Mouse (Mus musculus) embryonic facial prominence, embryonic 13.5 days (tissue): ENCODE measurements around the gene Spop. TPM values are rescaled to one million over a fixed set of nuclear protein-coding genes. Genes with fewer than 3 reads are reported as not detected.
"Not testable (repeated sequence)": the region's sequence is repeated elsewhere in the genome, so short reads cannot be mapped to it uniquely, and the experiment has no call there.

Experiments
- ATAC-seq: fragments of 200-750 bp; cut with Nextera tagmentation; 2 replicates; pipeline ENCODE4 v1.8.0; 2017; ENCODE audit warnings: low read depth; ENCODE audit not compliant: insufficient number of reproducible peaks, insufficient read depth, low FRiP score, low TSS enrichment
- H3K27ac ChIP-seq: fragments of 300-500 bp; sonication (generic); 2 replicates; pipeline ENCODE4 v1.5.1; 2015; ENCODE audit warnings: moderate library complexity, mild to moderate bottlenecking, inconsistent platforms
- H3K27me3 ChIP-seq: fragments of 300-500 bp; sonication (generic); 2 replicates; pipeline ENCODE4 v1.6.1; 2015; ENCODE audit warnings: mild to moderate bottlenecking, inconsistent platforms
- H3K36me3 ChIP-seq: fragments of 300-500 bp; sonication (generic); 2 replicates; pipeline ENCODE4 v1.6.1; 2015; ENCODE audit warnings: mild to moderate bottlenecking, inconsistent platforms
- H3K4me1 ChIP-seq: fragments of 300-500 bp; sonication (generic); 2 replicates; pipeline ENCODE4 v1.6.1; 2015; ENCODE audit warnings: inconsistent platforms
- H3K4me2 ChIP-seq: fragments of 300-500 bp; sonication (generic); 2 replicates; pipeline ENCODE4 v1.6.1; 2015; ENCODE audit warnings: moderate library complexity, mild to moderate bottlenecking, inconsistent platforms
- H3K4me3 ChIP-seq: fragments of 300-500 bp; sonication (generic); 2 replicates; pipeline ENCODE4 v1.5.1; 2015; ENCODE audit warnings: mild to moderate bottlenecking, inconsistent platforms
- H3K9ac ChIP-seq: fragments of 300-500 bp; sonication (generic); 2 replicates; pipeline ENCODE4 v1.6.1; 2015; ENCODE audit warnings: mild to moderate bottlenecking, inconsistent platforms
- H3K9me3 ChIP-seq: fragments of 300-500 bp; sonication (generic); 2 replicates; pipeline ENCODE4 v1.6.1; 2016; ENCODE audit warnings: inconsistent platforms
- WGBS: fragments of 180-500 bp; shearing (Covaris S2); methylation state at CpG from one replicate; pipeline ENCODE4 v1.1.7; 2015; ENCODE audit warnings: mixed read lengths; 5-methylcytosine and 5-hydroxymethylcytosine counted together
- polyA plus RNA-seq: library from polyadenylated mRNA; unstranded; fragments of >200 nt; fragmentation: Nextera tagmentation; extraction: Ambion mirVana; gene quantifications from 2 replicates; pipeline ENCODE4 v1.2.1, GENCODE M21; 2015

The Spop gene
- polyA plus RNA-seq, 1 experiment from 2014 or later, result 147 TPM

- no peak overlapping the region for H3K27ac ChIP-seq
- H3K27me3 ChIP-seq, result peaks cover 11% of the 10 kb centered on the region; the same call in 1 of the 2 replicates
- H3K4me2 ChIP-seq, result no peak overlapping the region
- H3K9me3 ChIP-seq, result no peaks in the 10 kb centered on the region
- no peaks in the 10 kb centered on the region for H3K36me3 ChIP-seq
- 60% methylated on average over 16 of the region's 16 CpGs for WGBS
- no peak overlapping the region for H3K9ac ChIP-seq
- H3K4me3 ChIP-seq, result no peak overlapping the region
- no peak for ATAC-seq
- H3K4me1 ChIP-seq, result peaks cover 15% of the 10 kb centered on the region
Measured at GRCm38 (mm10) chr11:95403382-95404340, 10.2 kb upstream of the Spop start.

- Histone ChIP-seq H3K4me2 (no peak overlapping the region), H3K4me1 (peaks cover 15% of the 10 kb centered on the region), H3K4me3 (no peak overlapping the region), H3K9ac (no peak overlapping the region), H3K27me3 (no peaks in the 10 kb centered on the region), H3K36me3 (no peaks in the 10 kb centered on the region), H3K27ac (no peak overlapping the region), H3K9me3 (no peaks in the 10 kb centered on the region)
- ATAC-seq, result no peak
- WGBS, result 76% methylated on average over 4 of the region's 4 CpGs
Measured at GRCm38 (mm10) chr11:95405771-95406170, 8.1 kb upstream of the Spop start.

GRCm38 (mm10) chr11:95406398-95406797 lies 7.5 kb upstream of the Spop start:
- 92% methylated on average over 5 of the region's 5 CpGs for WGBS
- ATAC-seq, H3K27me3 ChIP-seq, H3K4me3 ChIP-seq, H3K4me2 ChIP-seq, H3K9ac ChIP-seq, H3K36me3 ChIP-seq, H3K27ac ChIP-seq, H3K9me3 ChIP-seq: not testable (repeated sequence)
- H3K4me1 ChIP-seq, result peaks cover 17% of the 10 kb centered on the region

- no peak for ATAC-seq
- WGBS, result 92% methylated on average over 10 of the region's 10 CpGs
- Histone ChIP-seq H3K9me3 (no peaks in the 10 kb centered on the region), H3K9ac (no peak overlapping the region), H3K27ac (no peak overlapping the region), H3K4me3 (no peak overlapping the region), H3K4me1 (peaks cover 14% of the 10 kb centered on the region), H3K36me3 (no peaks in the 10 kb centered on the region), H3K4me2 (no peak overlapping the region), H3K27me3 (no peaks in the 10 kb centered on the region)
Measured at GRCm38 (mm10) chr11:95409450-95410112, 4.3 kb upstream of the Spop start.

- peak overlapping the region; percentile 28 for H3K4me2 ChIP-seq
Measured at GRCm38 (mm10) chr11:95411453-95412013, 2.3 kb upstream of the Spop start.

GRCm38 (mm10) chr11:95412615-95413014 lies 1.3 kb upstream of the Spop start:
- Histone ChIP-seq H3K4me1 (peaks cover 32% of the 10 kb centered on the region), H3K36me3 (no peaks in the 10 kb centered on the region), H3K27me3 (no peaks in the 10 kb centered on the region), H3K27ac (0 out of 2 replicates have a peak overlapping the region, but pooled peaks have one; percentile 8), H3K9me3 (no peaks in the 10 kb centered on the region), H3K4me2 (no peak overlapping the region), H3K4me3 (no peak overlapping the region), H3K9ac (no peak overlapping the region)
- WGBS, result 78% methylated on average over 3 of the region's 3 CpGs
- no peak for ATAC-seq

More at GRCm38 (mm10) chr11:95411453-95412013, 2.3 kb upstream of the Spop start:
- peak overlapping the region; percentile 64 for H3K27ac ChIP-seq
- no peak overlapping the region for H3K9ac ChIP-seq
- WGBS, result 28% methylated on average over 6 of the region's 6 CpGs
- ATAC-seq, result no peak
- no peak overlapping the region for H3K4me3 ChIP-seq
- peaks cover 27% of the 10 kb centered on the region for H3K4me1 ChIP-seq
- no peaks in the 10 kb centered on the region for H3K27me3 ChIP-seq
- no peaks in the 10 kb centered on the region for H3K9me3 ChIP-seq
- H3K36me3 ChIP-seq, result no peaks in the 10 kb centered on the region

- Histone ChIP-seq H3K4me2 (peak overlapping the region; percentile 70), H3K9ac (peak overlapping the region; percentile 78), H3K27ac (peak overlapping the region; percentile 94), H3K27me3 (no peaks in the 10 kb centered on the region), H3K4me3 (peak overlapping the region; percentile 67), H3K4me1 (peaks cover 32% of the 10 kb centered on the region), H3K36me3 (peaks cover 8% of the 10 kb centered on the region; the same call in 1 of the 2 replicates), H3K9me3 (no peaks in the 10 kb centered on the region)
- peak; percentile 86 for ATAC-seq
- under 1% methylated on average over 28 of the region's 28 CpGs for WGBS
Measured at GRCm38 (mm10) chr11:95414536-95415161, 769 bp downstream of the Spop start.

- peak overlapping the region; percentile 67 for H3K4me3 ChIP-seq
- H3K27me3 ChIP-seq, result no peaks in the 10 kb centered on the region
- no peak for ATAC-seq
- no peak overlapping the region for H3K27ac ChIP-seq
- peak overlapping the region; percentile 37; the same call in 1 of the 2 replicates for H3K9ac ChIP-seq
- H3K4me2 ChIP-seq, result peak overlapping the region; percentile 70
- H3K36me3 ChIP-seq, result peaks cover 12% of the 10 kb centered on the region; the same call in 1 of the 2 replicates
- peaks cover 32% of the 10 kb centered on the region for H3K4me1 ChIP-seq
- no peaks in the 10 kb centered on the region for H3K9me3 ChIP-seq
Measured at GRCm38 (mm10) chr11:95415931-95416330, 2.1 kb downstream of the Spop start.

GRCm38 (mm10) chr11:95417341-95417740 lies 3.5 kb downstream of the Spop start:
- Histone ChIP-seq H3K27me3 (no peaks in the 10 kb centered on the region), H3K9ac (no peak overlapping the region), H3K27ac (no peak overlapping the region), H3K4me1 (peaks cover 21% of the 10 kb centered on the region), H3K4me3 (no peak overlapping the region), H3K4me2 (no peak overlapping the region), H3K9me3 (no peaks in the 10 kb centered on the region), H3K36me3 (peaks cover 12% of the 10 kb centered on the region; the same call in 1 of the 2 replicates)
- ATAC-seq, result no peak
- WGBS, result 92% methylated on average over 5 of the region's 5 CpGs

GRCm38 (mm10) chr11:95420880-95421435 lies 7.1 kb downstream of the Spop start:
- no peak overlapping the region for H3K4me3 ChIP-seq
- H3K27ac ChIP-seq, result no peak overlapping the region
- 73% methylated on average over 2 of the region's 2 CpGs for WGBS
- H3K4me1 ChIP-seq, result peaks cover 9% of the 10 kb centered on the region
- H3K4me2 ChIP-seq, result no peak overlapping the region
- no peak overlapping the region for H3K9ac ChIP-seq
- peaks cover 12% of the 10 kb centered on the region; the same call in 1 of the 2 replicates for H3K36me3 ChIP-seq
- H3K9me3 ChIP-seq, result no peaks in the 10 kb centered on the region
- no peak for ATAC-seq
- no peaks in the 10 kb centered on the region for H3K27me3 ChIP-seq

- H3K36me3 ChIP-seq, result 0 out of 2 replicates have a peak, but pooled peaks cover 8% of the 10 kb centered on the region
- no peak overlapping the region for H3K9ac ChIP-seq
- 79% methylated on average over 3 of the region's 3 CpGs for WGBS
- no peaks in the 10 kb centered on the region for H3K9me3 ChIP-seq
- no peak overlapping the region for H3K4me3 ChIP-seq
- no peaks in the 10 kb centered on the region for H3K4me1 ChIP-seq
- no peaks in the 10 kb centered on the region for H3K27me3 ChIP-seq
- H3K27ac ChIP-seq, result no peak overlapping the region
- ATAC-seq, result no peak
- no peak overlapping the region for H3K4me2 ChIP-seq
Measured at GRCm38 (mm10) chr11:95423505-95423904, 9.6 kb downstream of the Spop start.
